Mouse (Mus musculus) forebrain, embryonic 14.5 days (tissue): ENCODE data around the gene Mical2. TPM values are rescaled to one million over a fixed set of nuclear protein-coding genes. Genes with fewer than 3 reads are reported as not detected.

Experiments
- ATAC-seq: fragments of 200-750 bp; cut with Nextera tagmentation; 2 replicates; pipeline ENCODE4 v1.8.0; 2017; ENCODE audit warnings: mild to moderate bottlenecking, moderate library complexity
- DNase-seq: peaks from one replicate; pipeline ENCODE4 v3.0.0-alpha.2; 2015; ENCODE audit warnings: low spot score
- H3K27ac ChIP-seq: fragments of 300-500 bp; sonication (generic); 2 replicates; pipeline ENCODE4 v1.5.1; 2014; ENCODE audit warnings: low read depth, mild to moderate bottlenecking, control low read depth, low read length, moderate library complexity
- H3K27me3 ChIP-seq: fragments of 300-500 bp; sonication (generic); replicated peaks from 2 replicates; pipeline ENCODE4 v1.6.1; 2014; ENCODE audit warnings: low read length, control low read depth, mixed read lengths; ENCODE audit not compliant: control insufficient read depth, insufficient read depth
- H3K36me3 ChIP-seq: fragments of 300-500 bp; sonication (generic); 2 replicates; pipeline ENCODE4 v1.6.1; 2014; ENCODE audit warnings: low read length, control low read depth; ENCODE audit not compliant: control insufficient read depth, insufficient read depth
- H3K4me1 ChIP-seq: fragments of 300-500 bp; sonication (generic); 2 replicates; pipeline ENCODE4 v1.6.1; 2014; ENCODE audit warnings: antibody characterized with exemption, low read length, control low read depth; ENCODE audit not compliant: control insufficient read depth, insufficient read depth
- H3K4me2 ChIP-seq: fragments of 300-500 bp; sonication (generic); 2 replicates; pipeline ENCODE4 v1.6.1; 2014; ENCODE audit warnings: mild to moderate bottlenecking, control low read depth, low read length
- H3K4me3 ChIP-seq: fragments of 300-500 bp; sonication (generic); 2 replicates; pipeline ENCODE4 v1.5.1; 2014; ENCODE audit warnings: low read depth, low read length, control low read depth
- H3K9ac ChIP-seq: fragments of 300-500 bp; sonication (generic); 2 replicates; pipeline ENCODE4 v1.6.1; 2014; ENCODE audit warnings: mild to moderate bottlenecking, low read length, control low read depth, moderate library complexity
- H3K9me3 ChIP-seq: fragments of 300-500 bp; sonication (generic); replicated peaks from 2 replicates; pipeline ENCODE4 v1.6.1; 2016; ENCODE audit warnings: low read length, control low read depth, mixed read lengths; ENCODE audit not compliant: control insufficient read depth
- WGBS: fragments of 180-500 bp; shearing (Covaris S2); extraction: QIAGEN DNeasy Blood & Tissue Kit; methylation state at CpG from one replicate; pipeline ENCODE4 v1.1.7; 2014; 5-methylcytosine and 5-hydroxymethylcytosine counted together
- polyA plus RNA-seq: library from polyadenylated mRNA; unstranded; fragments of >200 nt; fragmentation: Nextera tagmentation; extraction: Ambion mirVana; gene quantifications from 2 replicates; pipeline ENCODE4 v1.2.1, GENCODE M21; 2014

Mical2 gene
- polyA plus RNA-seq, 1 experiment from 2014 or later = 2.6 TPM

DNA sequence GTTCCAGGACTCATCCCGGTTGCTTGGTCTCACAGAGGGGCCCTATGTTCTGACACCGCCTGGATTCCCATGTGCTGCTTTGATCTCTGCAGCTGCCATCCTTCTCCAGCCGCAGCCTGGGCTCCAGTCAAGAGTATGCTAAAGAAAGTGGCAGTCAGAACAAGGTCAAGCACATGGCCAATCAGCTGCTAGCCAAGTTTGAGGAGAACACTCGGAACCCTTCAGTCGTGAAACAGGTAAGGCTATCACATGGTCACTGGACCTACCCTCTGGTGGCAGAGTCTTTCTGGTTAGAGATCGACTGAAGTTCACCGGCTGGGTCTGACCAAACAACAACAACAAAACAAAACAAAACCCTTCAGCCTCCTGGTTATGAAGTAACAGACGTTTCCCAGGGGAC, 106.1 kb downstream of the Mical2 start:
- Histone ChIP-seq H3K4me2 (no peak overlapping the region), H3K4me3 (no peak overlapping the region), H3K36me3 (no peaks in the 10 kb centered on the region), H3K9ac (no peak overlapping the region), H3K4me1 (no peaks in the 10 kb centered on the region), H3K27me3 (no peaks in the 10 kb centered on the region), H3K9me3 (no peaks in the 10 kb centered on the region), H3K27ac (no peak overlapping the region)
- DNase-seq (no peak), ATAC-seq (no peak)
- WGBS = 84% methylated on average over 8 of the region's 8 CpGs

DNA sequence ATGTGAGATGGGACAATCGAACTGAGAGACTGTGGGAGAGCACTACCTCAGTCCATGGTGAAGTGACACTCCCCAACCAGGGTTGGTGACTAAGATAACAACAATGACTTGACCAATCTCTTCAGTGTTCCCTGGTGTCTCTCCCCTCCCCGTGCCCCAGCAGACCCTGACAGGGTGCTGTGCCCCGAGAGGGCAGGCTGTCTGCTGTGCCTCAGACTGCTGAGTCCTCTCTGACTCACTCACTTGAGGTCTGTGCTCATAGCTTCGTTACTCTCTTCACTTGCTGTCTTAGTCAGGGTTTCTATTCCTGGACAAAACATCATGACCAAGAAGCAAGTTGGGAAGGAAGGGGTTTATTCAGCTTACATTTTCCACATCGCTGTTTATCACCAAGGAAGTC, 106.8 kb downstream of the Mical2 start:
- no peak overlapping the region for H3K4me3 ChIP-seq
- H3K9ac ChIP-seq = no peak overlapping the region
- no peak for DNase-seq
- ATAC-seq = no peak
- no peak overlapping the region for H3K4me2 ChIP-seq
- no peaks in the 10 kb centered on the region for H3K9me3 ChIP-seq
- no peaks in the 10 kb centered on the region for H3K4me1 ChIP-seq
- H3K27ac ChIP-seq = no peak overlapping the region
- no peaks in the 10 kb centered on the region for H3K27me3 ChIP-seq
- 81% methylated on average over 5 of the region's 5 CpGs for WGBS
- no peaks in the 10 kb centered on the region for H3K36me3 ChIP-seq

DNA sequence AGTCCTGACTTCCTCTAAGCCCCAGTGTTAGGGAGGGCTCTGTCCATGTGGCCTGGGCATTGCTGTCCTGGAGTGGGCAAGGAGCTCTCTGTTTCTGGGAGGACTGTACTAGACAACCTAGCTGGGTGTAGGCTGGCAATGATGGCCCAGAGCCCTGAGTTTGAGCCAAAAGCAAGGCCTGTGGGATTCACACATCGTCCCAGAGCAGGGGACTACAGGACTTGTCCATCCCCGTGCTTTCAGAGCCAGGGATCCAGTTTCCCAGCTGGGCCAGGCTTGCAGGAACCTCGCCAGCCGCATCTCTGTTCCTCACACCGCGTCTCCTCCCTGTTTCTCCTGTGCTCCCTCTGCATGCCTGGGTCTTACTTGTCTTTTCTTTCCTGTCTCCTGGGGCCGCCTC, 107.7 kb downstream of the Mical2 start:
- 79% methylated on average over 7 of the region's 7 CpGs for WGBS
- ATAC-seq = no peak

DNA sequence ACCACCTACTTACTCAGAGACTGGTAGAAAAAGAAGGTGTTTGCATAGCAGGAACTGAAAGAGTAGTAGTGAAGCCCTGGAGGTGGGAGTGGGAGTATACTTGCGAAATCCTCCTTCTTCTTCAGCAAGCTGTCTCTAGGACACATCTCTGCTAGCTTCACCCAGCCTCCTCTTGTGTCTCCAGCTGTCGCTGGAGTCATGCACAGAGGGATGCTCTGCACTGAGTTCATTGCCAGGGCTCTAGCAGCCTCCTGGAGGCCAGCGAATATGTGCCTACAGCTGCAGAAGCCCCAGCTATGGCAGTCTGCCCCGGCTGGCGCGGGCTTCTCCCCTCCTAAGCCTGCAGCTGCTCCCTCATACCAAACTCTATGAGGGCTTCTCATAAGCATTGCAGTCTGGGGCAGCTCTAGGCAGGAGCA, 110.6 kb downstream of the Mical2 start:
- DNase-seq = peak; percentile 41
- H3K27me3 ChIP-seq = no peaks in the 10 kb centered on the region
- H3K9ac ChIP-seq = no peak overlapping the region
- H3K9me3 ChIP-seq = no peaks in the 10 kb centered on the region
- no peaks in the 10 kb centered on the region for H3K4me1 ChIP-seq
- 79% methylated on average over 6 of the region's 6 CpGs for WGBS
- H3K27ac ChIP-seq = no peak overlapping the region
- H3K4me3 ChIP-seq = no peak overlapping the region
- no peaks in the 10 kb centered on the region for H3K36me3 ChIP-seq
- H3K4me2 ChIP-seq = no peak overlapping the region
- no peak for ATAC-seq

More for the DNA sequence above, 107.7 kb downstream of the Mical2 start:
- no peaks in the 10 kb centered on the region for H3K27me3 ChIP-seq
- H3K9ac ChIP-seq = no peak overlapping the region
- H3K4me1 ChIP-seq = no peaks in the 10 kb centered on the region
- H3K4me3 ChIP-seq = no peak overlapping the region
- DNase-seq = no peak
- no peaks in the 10 kb centered on the region for H3K9me3 ChIP-seq
- no peak overlapping the region for H3K4me2 ChIP-seq
- no peak overlapping the region for H3K27ac ChIP-seq
- H3K36me3 ChIP-seq = no peaks in the 10 kb centered on the region

DNA sequence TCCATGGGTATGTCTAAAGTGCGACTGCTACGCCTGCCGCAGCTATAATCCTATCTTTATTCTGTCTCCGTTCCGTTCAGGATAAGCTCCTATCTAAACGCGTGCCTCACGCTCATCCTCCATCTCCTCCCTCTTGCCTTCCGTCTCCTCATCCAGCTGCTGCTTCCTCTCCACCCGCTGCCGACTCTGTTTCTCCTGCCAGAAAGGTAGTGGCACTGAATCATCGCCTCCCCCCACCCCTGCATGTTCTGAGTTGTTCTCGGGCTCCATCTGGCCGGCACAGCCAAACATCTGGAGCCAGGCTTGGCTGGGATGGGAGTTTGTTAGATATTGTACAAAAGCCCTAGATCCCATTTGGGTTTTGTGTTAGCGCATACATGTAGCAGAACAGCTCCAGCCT, 111.1 kb downstream of the Mical2 start:
- Histone ChIP-seq H3K27ac (no peak overlapping the region), H3K4me3 (no peak overlapping the region), H3K36me3 (no peaks in the 10 kb centered on the region), H3K9me3 (no peaks in the 10 kb centered on the region), H3K4me1 (no peaks in the 10 kb centered on the region), H3K4me2 (no peak overlapping the region), H3K9ac (no peak overlapping the region), H3K27me3 (no peaks in the 10 kb centered on the region)
- DNase-seq (no peak), ATAC-seq (no peak)
- WGBS = 87% methylated on average over 15 of the region's 15 CpGs

DNA sequence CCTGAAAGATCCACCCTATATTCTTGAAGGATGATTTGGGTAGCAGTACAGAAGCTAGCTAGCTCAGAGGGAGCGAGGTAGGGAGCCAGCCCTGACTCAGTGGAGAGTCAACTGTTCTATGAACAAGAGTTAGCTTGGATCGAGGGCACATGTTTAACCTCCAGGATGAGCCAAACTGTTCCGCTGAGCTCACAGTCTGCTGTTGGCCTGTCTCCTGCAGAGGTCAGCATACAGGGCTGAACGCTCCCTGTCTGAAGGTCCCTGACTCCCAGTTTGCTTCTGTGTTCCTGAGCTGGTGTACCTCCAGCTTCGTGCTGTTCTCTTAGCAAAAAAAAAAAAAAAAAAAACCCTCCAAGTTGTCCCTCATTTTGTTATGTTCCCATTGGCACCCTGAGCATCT, 112.1 kb downstream of the Mical2 start:
- DNase-seq = no peak

DNA sequence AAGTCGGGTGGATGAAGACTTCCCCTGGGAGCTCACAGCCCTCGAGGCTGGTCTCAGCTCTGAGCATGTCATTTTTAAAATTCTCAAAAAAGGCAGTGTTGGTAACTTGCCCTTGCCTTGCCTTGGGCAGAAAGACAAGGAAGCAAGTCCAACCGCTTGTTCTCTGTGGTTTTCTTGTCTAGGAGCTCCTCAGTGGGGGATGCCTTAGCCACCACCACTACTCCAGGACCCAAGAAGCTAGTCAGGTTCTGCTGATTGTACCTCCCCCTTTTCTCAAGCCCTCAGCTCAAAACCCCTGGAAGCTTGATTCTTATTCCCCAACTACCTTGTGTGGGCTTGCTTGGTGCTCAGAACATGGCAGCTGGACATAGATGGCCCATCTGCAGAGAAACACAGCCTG, 115.4 kb downstream of the Mical2 start:
- ATAC-seq = no peak
- Histone ChIP-seq H3K4me1 (no peaks in the 10 kb centered on the region), H3K4me3 (no peak overlapping the region), H3K9me3 (no peaks in the 10 kb centered on the region), H3K9ac (no peak overlapping the region), H3K27ac (no peak overlapping the region), H3K4me2 (no peak overlapping the region), H3K27me3 (no peaks in the 10 kb centered on the region), H3K36me3 (no peaks in the 10 kb centered on the region)
- WGBS = 78% methylated on average over 3 of the region's 3 CpGs
- no peak for DNase-seq

More for the DNA sequence above, 112.1 kb downstream of the Mical2 start:
- WGBS = 94% methylated on average over 5 of the region's 5 CpGs
- H3K4me3 ChIP-seq = no peak overlapping the region
- no peak overlapping the region for H3K9ac ChIP-seq
- H3K9me3 ChIP-seq = no peaks in the 10 kb centered on the region
- H3K27ac ChIP-seq = no peak overlapping the region
- H3K27me3 ChIP-seq = no peaks in the 10 kb centered on the region
- H3K36me3 ChIP-seq = no peaks in the 10 kb centered on the region
- H3K4me1 ChIP-seq = no peaks in the 10 kb centered on the region
- no peak for ATAC-seq
- no peak overlapping the region for H3K4me2 ChIP-seq

DNA sequence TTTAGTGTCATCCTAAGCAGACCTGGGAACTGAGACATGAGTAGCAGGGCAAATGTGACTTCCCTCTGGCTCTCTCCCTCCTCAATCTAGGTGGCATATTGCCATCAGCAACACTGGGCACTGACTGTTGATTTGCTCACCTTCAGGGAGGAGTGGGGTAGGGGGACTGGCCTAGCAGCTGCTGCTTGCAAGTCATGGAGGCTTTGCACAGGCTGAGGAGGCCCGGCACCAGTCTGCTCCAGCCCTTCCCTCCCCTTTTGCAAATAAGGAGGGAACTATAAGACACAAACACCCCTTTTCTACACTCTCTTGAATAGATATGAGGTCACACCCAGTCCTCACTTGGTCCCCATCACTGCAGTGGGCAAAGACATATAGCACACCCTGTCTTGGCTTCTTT, 120.0 kb downstream of the Mical2 start:
- H3K36me3 ChIP-seq = no peaks in the 10 kb centered on the region
- 72% methylated on average over 1 of the region's 1 CpGs for WGBS
- no peaks in the 10 kb centered on the region for H3K27me3 ChIP-seq
- no peaks in the 10 kb centered on the region for H3K9me3 ChIP-seq
- no peak overlapping the region for H3K27ac ChIP-seq
- no peak overlapping the region for H3K9ac ChIP-seq
- no peak overlapping the region for H3K4me2 ChIP-seq
- ATAC-seq = no peak
- DNase-seq = no peak
- H3K4me1 ChIP-seq = no peaks in the 10 kb centered on the region
- no peak overlapping the region for H3K4me3 ChIP-seq

DNA sequence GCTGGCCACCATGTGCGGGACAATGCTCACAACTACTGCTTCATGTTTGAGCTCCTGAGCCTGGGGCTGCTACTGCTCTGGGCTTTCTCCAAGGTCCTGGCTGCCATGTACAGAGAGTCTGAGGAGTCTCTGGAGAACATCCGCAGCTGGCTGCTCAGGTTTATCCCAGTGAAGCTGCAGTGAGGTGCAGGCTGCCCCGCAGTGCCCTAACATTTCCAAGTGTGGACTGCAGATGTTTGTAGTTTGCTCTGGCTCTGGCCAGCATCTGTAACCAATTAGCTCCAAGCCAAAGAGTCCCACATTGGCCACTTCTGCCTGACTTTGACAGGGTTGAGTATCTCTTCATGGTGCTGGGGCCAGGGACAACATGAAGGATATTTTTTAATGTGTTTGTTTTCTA, 125.9 kb downstream of the Mical2 start:
- Histone ChIP-seq H3K4me2 (no peak overlapping the region), H3K4me3 (no peak overlapping the region), H3K9ac (no peak overlapping the region), H3K27ac (no peak overlapping the region), H3K9me3 (no peaks in the 10 kb centered on the region), H3K27me3 (no peaks in the 10 kb centered on the region), H3K36me3 (no peaks in the 10 kb centered on the region), H3K4me1 (peaks cover 21% of the 10 kb centered on the region)
- ATAC-seq (no peak), DNase-seq (no peak)
- WGBS = 95% methylated on average over 3 of the region's 3 CpGs
